Mouse (Mus musculus) midbrain, embryonic 16.5 days (tissue): ENCODE results near the gene Espnl. TPM values are rescaled to one million over a fixed set of nuclear protein-coding genes. Genes with fewer than 3 reads are reported as not detected.

Experiments
- ATAC-seq: fragments of 200-750 bp; cut with Nextera tagmentation; 2 replicates; pipeline ENCODE4 v1.8.0; 2017; ENCODE audit warnings: moderate TSS enrichment
- H3K27ac ChIP-seq: fragments of 300-500 bp; sonication (generic); 2 replicates; pipeline ENCODE4 v1.5.1; 2014; ENCODE audit warnings: mild to moderate bottlenecking, low read length, mixed read lengths
- H3K27me3 ChIP-seq: fragments of 300-500 bp; sonication (generic); 2 replicates; pipeline ENCODE4 v1.6.1; 2014; ENCODE audit warnings: low read depth, low read length, mixed read lengths; ENCODE audit not compliant: control insufficient read depth, insufficient read depth
- H3K36me3 ChIP-seq: fragments of 300-500 bp; sonication (generic); 2 replicates; pipeline ENCODE4 v1.6.1; 2014; ENCODE audit warnings: mild to moderate bottlenecking, low read length, moderate library complexity, mixed read lengths; ENCODE audit not compliant: control insufficient read depth, insufficient read depth
- H3K4me1 ChIP-seq: fragments of 300-500 bp; sonication (generic); 2 replicates; pipeline ENCODE4 v1.6.1; 2014; ENCODE audit warnings: mild to moderate bottlenecking, low read length, mixed read lengths; ENCODE audit not compliant: control insufficient read depth, insufficient read depth
- H3K4me2 ChIP-seq: fragments of 300-500 bp; sonication (generic); 2 replicates; pipeline ENCODE4 v1.6.1; 2014; ENCODE audit warnings: mild to moderate bottlenecking, low read length, mixed read lengths
- H3K4me3 ChIP-seq: fragments of 300-500 bp; sonication (generic); 2 replicates; pipeline ENCODE4 v1.5.1; 2014; ENCODE audit warnings: low read depth, mild to moderate bottlenecking, low read length, moderate library complexity, mixed read lengths
- H3K9ac ChIP-seq: fragments of 300-500 bp; sonication (generic); 2 replicates; pipeline ENCODE4 v1.6.1; 2014; ENCODE audit warnings: low read depth, low read length, mixed read lengths
- H3K9me3 ChIP-seq: fragments of 300-500 bp; sonication (generic); replicated peaks from 2 replicates; pipeline ENCODE4 v1.6.1; 2014; ENCODE audit warnings: mild to moderate bottlenecking, low read length, mixed read lengths; ENCODE audit not compliant: control insufficient read depth, poor library complexity, severe bottlenecking
- WGBS: fragments of 180-500 bp; shearing (Covaris S2); extraction: QIAGEN DNeasy Blood & Tissue Kit; methylation state at CpG from one replicate; pipeline ENCODE4 v1.1.7; 2014; 5-methylcytosine and 5-hydroxymethylcytosine counted together
- polyA plus RNA-seq: library from polyadenylated mRNA; unstranded; fragments of >200 nt; fragmentation: Nextera tagmentation; extraction: Ambion mirVana; gene quantifications from 2 replicates; pipeline ENCODE4 v1.2.1, GENCODE M21; 2015

Gene Espnl
- polyA plus RNA-seq, 1 experiment from 2014 or later, result 0.13 TPM

DNA sequence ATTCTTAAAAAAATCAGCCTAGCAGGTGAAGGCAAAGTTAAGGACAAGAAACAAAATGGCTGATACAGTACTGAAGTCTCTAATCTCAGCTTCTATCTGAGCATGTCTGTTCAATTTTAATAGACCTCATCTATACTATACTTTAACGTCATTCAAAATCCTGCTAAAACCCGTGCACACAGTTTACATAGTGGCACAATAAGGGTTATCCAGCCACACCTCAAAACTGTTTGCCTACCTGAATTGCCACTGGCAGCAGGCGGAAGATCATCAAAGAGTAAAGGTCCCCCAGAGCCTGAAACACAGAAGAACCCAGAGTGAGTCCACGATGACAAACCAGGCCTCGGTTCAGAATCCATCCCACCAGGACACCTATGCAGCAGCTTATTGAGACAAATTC, 68.5 kb downstream of the Espnl start:
- Histone ChIP-seq H3K4me3 (no peak overlapping the region), H3K4me1 (peaks cover 4% of the 10 kb centered on the region), H3K4me2 (no peak overlapping the region), H3K9me3 (no peaks in the 10 kb centered on the region), H3K27me3 (no peaks in the 10 kb centered on the region), H3K9ac (no peak overlapping the region), H3K27ac (no peak overlapping the region), H3K36me3 (peaks cover 34% of the 10 kb centered on the region)
- ATAC-seq, result no peak
- 96% methylated on average over 5 of the region's 5 CpGs for WGBS

DNA sequence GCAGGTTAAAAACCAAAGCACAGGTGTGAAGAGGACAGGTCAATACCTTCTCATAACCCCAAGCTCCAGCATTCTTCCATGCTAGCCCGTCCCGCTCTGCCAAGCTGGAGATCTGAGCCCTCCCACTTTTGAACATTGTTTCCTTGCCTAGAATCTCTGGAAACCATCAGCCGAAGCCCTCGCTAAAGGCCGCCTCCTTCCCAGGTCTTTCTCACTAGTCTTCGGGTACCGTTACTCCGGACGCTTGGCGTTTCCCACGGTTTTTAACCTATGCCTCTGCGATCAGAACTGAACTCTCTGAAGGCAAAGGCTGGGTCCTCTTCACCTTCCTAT, 76.0 kb downstream of the Espnl start:
- Histone ChIP-seq H3K4me2 (peak overlapping the region; percentile 80), H3K9ac (peak overlapping the region; percentile 88), H3K27me3 (no peaks in the 10 kb centered on the region), H3K4me1 (peaks cover 25% of the 10 kb centered on the region), H3K36me3 (no peaks in the 10 kb centered on the region), H3K27ac (peak overlapping the region; percentile 94), H3K4me3 (peak overlapping the region; percentile 93), H3K9me3 (no peaks in the 10 kb centered on the region)
- no peak for ATAC-seq
- under 1% methylated on average over 12 of the region's 12 CpGs for WGBS

Other genes starting within 250 kb of the Espnl start
- 0.24 and 0.48 TPM in 2 replicates for gene Rbm44, start 177.0 kb upstream of the Espnl start, polyA plus RNA-seq
- gene Ramp1, start 142.3 kb upstream of the Espnl start, polyA plus RNA-seq, result 6.7 and 14.0 TPM in 2 replicates
- gene Ube2f, start 71.8 kb upstream of the Espnl start, polyA plus RNA-seq, result 57.0 and 59.6 TPM in 2 replicates
- 11.2 and 12.1 TPM in 2 replicates for gene Scly, start 23.7 kb upstream of the Espnl start, polyA plus RNA-seq
- 0.11 and 0.13 TPM in 2 replicates for gene Klhl30, start 28.9 kb downstream of the Espnl start, polyA plus RNA-seq
- gene Erfe, start 44.4 kb downstream of the Espnl start, polyA plus RNA-seq, result 0.18 and 0.25 TPM in 2 replicates
- gene Ilkap, start 76.7 kb downstream of the Espnl start, polyA plus RNA-seq, result 141 and 143 TPM in 2 replicates
- 153 and 173 TPM in 2 replicates for gene Hes6, start 92.0 kb downstream of the Espnl start, polyA plus RNA-seq
- gene Per2, start 137.2 kb downstream of the Espnl start, polyA plus RNA-seq, result 4.5 and 5.1 TPM in 2 replicates
- 10.8 and 10.9 TPM in 2 replicates for gene Traf3ip1, start 172.6 kb downstream of the Espnl start, polyA plus RNA-seq
- 10.0 and 11.0 TPM in 2 replicates for gene Asb1, start 218.5 kb downstream of the Espnl start, polyA plus RNA-seq